Mouse (Mus musculus): ENCODE measurements around the gene Stpg4.

DNA sequence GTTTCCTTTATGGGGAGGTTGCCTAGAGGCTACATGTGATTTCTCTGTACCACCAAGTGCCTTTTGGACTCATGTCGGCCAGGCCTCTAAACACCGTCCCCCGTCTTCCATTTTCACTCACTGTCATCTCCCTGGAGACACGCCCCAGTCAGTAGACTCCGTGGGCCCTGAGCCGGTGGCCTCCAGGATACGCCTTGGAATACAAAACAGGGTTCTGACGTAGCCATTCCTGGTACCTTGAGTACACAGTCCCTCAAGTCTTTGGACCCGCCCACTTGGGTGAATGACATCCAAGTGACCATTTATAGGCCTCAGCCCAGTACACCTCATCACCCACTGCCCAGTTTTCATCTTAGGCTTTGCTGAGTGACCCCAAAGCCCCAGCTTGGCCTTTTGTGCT, 46.9 kb downstream of the Stpg4 start:
- TF ChIP-seq CTCF (IDR thresholded peaks at IDR 0.05; ENCODE audit: borderline replicate concordance, extremely low read depth, insufficient read depth, insufficient read length) (no peak), POLR2A (IDR thresholded peaks at IDR 0.05; ENCODE audit: borderline replicate concordance, extremely low read depth, insufficient read depth, insufficient read length, poor library complexity, severe bottlenecking) (no peak)
